In the genomic region with DNA sequence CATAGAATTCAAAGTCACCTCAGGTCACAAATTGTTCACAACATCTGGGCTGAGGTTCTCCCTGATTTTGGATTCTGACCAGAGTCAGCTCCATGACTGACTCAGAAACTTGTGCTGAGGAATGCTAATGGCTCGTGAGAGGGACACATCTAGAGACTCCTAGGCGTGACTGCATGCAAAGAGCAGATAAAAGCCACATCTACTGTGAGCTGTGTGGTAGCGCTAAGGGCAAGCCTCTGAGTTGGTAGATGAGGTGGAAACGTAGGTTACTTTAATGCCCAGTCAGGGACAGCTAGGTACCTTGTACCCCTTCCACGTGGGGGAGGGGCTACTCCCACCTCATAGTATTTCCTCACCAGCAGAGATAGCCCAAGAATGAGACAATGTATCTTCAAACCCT, we compare ENCODE assay signal across 23 mouse cellular contexts. TPM values are rescaled to one million over a fixed set of nuclear protein-coding genes. Genes with fewer than 3 reads are reported as not detected.
"Had no signal": no experiment of that assay in that cellular context is flagged by ENCODE, and none has a peak within 500 bp of the region (broad histone marks: within the 10 kb centered on the region; RNA-seq: fewer than 3 reads in every experiment).

No protein-coding gene starts in this region.

- H3K4me1 ChIP-seq: hindbrain, embryonic 13.5 days; limb, embryonic 12.5 days; limb, embryonic 15.5 days; megakaryocyte, embryonic 14.5 days had no signal

- H3K9me3 ChIP-seq: hindbrain, embryonic 13.5 days; limb, embryonic 12.5 days; limb, embryonic 15.5 days had no signal

- H3K4me2 ChIP-seq: hindbrain, embryonic 13.5 days; limb, embryonic 12.5 days; limb, embryonic 15.5 days; midbrain, embryonic 11.5 days had no signal

- H3K27me3 ChIP-seq: hindbrain, embryonic 13.5 days; limb, embryonic 12.5 days; limb, embryonic 15.5 days; megakaryocyte, embryonic 14.5 days had no signal

- DNase-seq: kidney, adult 11 months; kidney, adult 9 months; kidney, postnatal 25 days; layer of hippocampus, adult 9-11 months; lung, adult 2 months; midbrain, embryonic 14.5 days; right cerebral cortex, postnatal 4 days; thymus, adult 18-20 months; thymus, postnatal 36 days had no signal

- ATAC-seq: hindbrain, embryonic 16.5 days had no signal

- H3K36me3 ChIP-seq: hindbrain, embryonic 13.5 days; limb, embryonic 12.5 days; limb, embryonic 15.5 days had no signal

- H3K9ac ChIP-seq: hindbrain, embryonic 13.5 days; limb, embryonic 12.5 days; limb, embryonic 15.5 days had no signal

- H3K4me3 ChIP-seq: hindbrain, embryonic 13.5 days; layer of hippocampus, adult 2 months; left cerebral cortex, adult 2 months; limb, embryonic 12.5 days; limb, embryonic 15.5 days; megakaryocyte, embryonic 14.5 days had no signal

- H3K27ac ChIP-seq: hindbrain, embryonic 13.5 days; kidney, postnatal 0 days; layer of hippocampus, adult 2 months; left cerebral cortex, adult 2 months; limb, embryonic 12.5 days; limb, embryonic 15.5 days; macrophage; stomach, postnatal 0 days had no signal

RNA-seq across cellular contexts. Expression of gene Unc5cl, which starts 29.1 kb away (rescaled TPM):
- polyA plus RNA-seq: macrophage; midbrain, embryonic 11.5 days had no signal

RNA-seq across cellular contexts. Expression of gene Tspo2, which starts 32.4 kb away (rescaled TPM):
- total RNA-seq: layer of hippocampus, adult 2 months; layer of hippocampus, postnatal 25 days; left cerebral cortex, adult 2 months; left cerebral cortex, postnatal 10 days; left cerebral cortex, postnatal 36 days had no signal
- polyA plus RNA-seq: macrophage had no signal

RNA-seq across cellular contexts. Expression of gene Apobec2, which starts 51.0 kb away (rescaled TPM):
- total RNA-seq: left cerebral cortex, adult 2 months; left cerebral cortex, postnatal 36 days had no signal
- polyA plus RNA-seq: macrophage had no signal
